Mouse (Mus musculus): Measurements from ENCODE around the gene Igf1r.

- no peak for TF ChIP-seq CTCF (IDR thresholded peaks at IDR 0.05; ENCODE audit: low read depth)
- TF ChIP-seq EP300 (optimal IDR thresholded peaks at IDR 0.05): no peak
These were observed 164.9 kb downstream of the Igf1r start for GRCm38 (mm10) chr7:68117567-68117966.
